Mouse (Mus musculus) hindbrain, postnatal 0 days (tissue): ENCODE data around the gene Gm19935. TPM values are rescaled to one million over a fixed set of nuclear protein-coding genes. Genes with fewer than 3 reads are reported as not detected.

Source experiments
- ATAC-seq: fragments of 200-750 bp; cut with Nextera tagmentation; 2 replicates; pipeline ENCODE4 v1.8.0; 2017; ENCODE audit warnings: mild to moderate bottlenecking, moderate TSS enrichment, moderate library complexity
- DNase-seq: peaks from one replicate; pipeline ENCODE4 v3.0.0-alpha.2; 2015; ENCODE audit warnings: low spot score
- H3K27ac ChIP-seq: fragments of 300-500 bp; sonication (generic); 2 replicates; pipeline ENCODE4 v1.5.1; 2014; ENCODE audit warnings: mild to moderate bottlenecking
- H3K27me3 ChIP-seq: fragments of 300-500 bp; sonication (generic); 2 replicates; pipeline ENCODE4 v1.6.1; 2014; ENCODE audit warnings: low read length, mixed read lengths; ENCODE audit not compliant: insufficient read depth
- H3K36me3 ChIP-seq: fragments of 300-500 bp; sonication (generic); 2 replicates; pipeline ENCODE4 v1.6.1; 2014; ENCODE audit warnings: low read length, mixed read lengths; ENCODE audit not compliant: insufficient read depth
- H3K4me1 ChIP-seq: fragments of 300-500 bp; sonication (generic); 2 replicates; pipeline ENCODE4 v1.6.1; 2014; ENCODE audit warnings: antibody characterized with exemption, low read length, mixed read lengths; ENCODE audit not compliant: insufficient read depth
- H3K4me2 ChIP-seq: fragments of 300-500 bp; sonication (generic); 2 replicates; pipeline ENCODE4 v1.6.1; 2014; ENCODE audit warnings: low read depth, mild to moderate bottlenecking, low read length, moderate library complexity, mixed read lengths
- H3K4me3 ChIP-seq: fragments of 300-500 bp; sonication (generic); 2 replicates; pipeline ENCODE4 v1.5.1; 2014; ENCODE audit warnings: low read length
- H3K9ac ChIP-seq: fragments of 300-500 bp; sonication (generic); replicated peaks from 2 replicates; pipeline ENCODE4 v1.6.1; 2014; ENCODE audit warnings: mild to moderate bottlenecking, low read length, moderate library complexity, mixed read lengths
- H3K9me3 ChIP-seq: fragments of 300-500 bp; sonication (generic); 2 replicates; pipeline ENCODE4 v1.6.1; 2016; ENCODE audit warnings: low read length, mixed read lengths
- CTCF ChIP-seq: IDR thresholded peaks from 2 replicates; pipeline ENCODE4 v1.5.1; 2016; ENCODE audit warnings: antibody characterized with exemption, control low read depth, low read depth
- WGBS: fragments of 180-500 bp; shearing (Covaris S2); extraction: QIAGEN DNeasy Blood & Tissue Kit; methylation state at CpG from one replicate; pipeline ENCODE4 v1.1.7; 2014; 5-methylcytosine and 5-hydroxymethylcytosine counted together
- polyA plus RNA-seq: library from polyadenylated mRNA; unstranded; fragments of >200 nt; fragmentation: Nextera tagmentation; extraction: Ambion mirVana; gene quantifications from 2 replicates; pipeline ENCODE4 v1.2.1, GENCODE M21; 2015
- total RNA-seq: library from RNA; depleted of rRNA; stranded (reverse); fragments of >200 nt; gene quantifications from 2 replicates; pipeline ENCODE4 v1.2.3, GENCODE M21; 2014

The Gm19935 gene
- total and polyA plus RNA-seq, 2 experiments from 2014 or later = 3.9 to 7.2 TPM

DNA sequence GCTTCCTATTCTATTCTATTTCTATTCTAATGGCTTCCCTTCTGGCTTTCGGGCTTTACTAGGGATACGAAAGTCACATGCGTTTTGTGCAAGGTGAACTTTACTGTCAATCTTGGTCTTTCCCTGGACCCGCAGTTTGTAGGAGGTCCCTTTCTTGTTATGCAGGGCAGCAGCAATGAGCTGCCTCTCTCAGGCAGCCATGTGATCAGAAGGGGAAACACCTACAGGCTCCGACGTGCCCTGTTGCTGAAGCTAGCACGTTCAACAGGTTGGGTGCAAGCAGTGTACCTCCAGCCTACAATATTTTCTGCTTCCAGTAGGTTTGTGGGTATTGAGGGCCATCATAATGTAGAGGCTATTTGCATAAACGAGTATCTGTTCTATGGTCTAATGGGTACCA is 13.8 kb upstream of the Gm19935 start:
- no peak overlapping the region for H3K9ac ChIP-seq
- DNase-seq (no peak), ATAC-seq (no peak)
- peaks cover 6% of the 10 kb centered on the region; the same call in 1 of the 2 replicates for H3K4me1 ChIP-seq
- no peaks in the 10 kb centered on the region for H3K27me3 ChIP-seq
- H3K4me2 ChIP-seq = no peak overlapping the region
- TF ChIP-seq CTCF = no peak
- H3K9me3 ChIP-seq = no peaks in the 10 kb centered on the region
- H3K4me3 ChIP-seq = no peak overlapping the region
- H3K36me3 ChIP-seq = no peaks in the 10 kb centered on the region
- 55% methylated on average over 8 of the region's 8 CpGs for WGBS
- no peak overlapping the region for H3K27ac ChIP-seq

DNA sequence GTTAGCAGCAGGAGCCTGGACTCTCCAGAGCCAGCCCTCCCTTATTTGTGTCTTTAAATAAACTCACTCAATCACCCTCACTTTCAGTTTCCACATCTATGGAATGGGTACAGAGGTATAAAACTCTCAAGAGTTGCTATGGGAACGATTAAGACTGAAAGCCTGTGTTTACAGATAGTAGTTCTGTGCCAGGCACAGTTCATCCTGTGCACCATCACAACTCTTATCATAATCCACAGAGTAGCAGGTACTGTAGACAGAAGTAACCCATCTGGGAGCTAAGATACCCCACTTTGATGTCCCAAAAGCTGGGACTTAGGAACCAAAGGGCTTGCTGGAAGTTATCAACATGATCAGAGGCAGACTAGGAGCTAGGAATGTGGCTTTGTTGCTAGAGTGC is 12.6 kb upstream of the Gm19935 start:
- no peak for TF ChIP-seq CTCF

DNA sequence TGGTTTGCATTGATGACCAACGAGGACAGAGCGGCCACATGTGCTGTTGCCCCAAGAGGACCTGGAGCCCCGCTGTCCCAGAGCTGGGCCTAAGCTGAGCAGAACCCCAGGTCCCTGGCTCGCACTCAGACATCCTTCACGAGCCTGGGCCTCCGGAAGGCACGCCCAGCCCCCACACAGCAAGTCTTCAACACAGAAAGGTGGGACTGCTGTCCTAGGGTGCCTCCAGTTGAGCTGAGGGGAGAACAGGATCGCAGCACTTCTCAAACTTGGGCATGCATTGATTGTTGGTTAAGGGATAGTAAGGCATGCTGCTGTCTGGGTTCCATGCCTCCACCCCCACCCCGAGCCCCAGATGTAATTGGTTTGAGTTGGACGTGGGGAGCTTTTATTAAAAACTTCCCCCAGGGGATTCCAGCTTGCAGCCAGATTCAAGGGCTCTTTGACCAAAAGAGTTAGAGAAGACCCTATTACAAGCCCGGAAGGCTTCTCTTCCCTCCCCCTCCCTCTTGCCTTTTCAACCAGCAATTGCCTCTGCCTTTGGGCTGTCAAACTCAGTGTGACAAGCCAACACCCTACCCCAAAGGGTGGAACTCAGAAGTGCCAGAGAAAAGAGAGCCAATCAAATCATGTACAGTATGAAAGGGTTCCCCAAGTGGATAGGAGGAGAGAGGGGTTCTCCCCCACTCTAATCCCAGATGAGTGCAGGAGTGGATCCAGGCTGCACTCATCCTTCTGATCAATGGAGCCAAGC is 12.0 kb upstream of the Gm19935 start:
- DNase-seq (peak; percentile 64), ATAC-seq (peak; percentile 82)
- Histone ChIP-seq H3K27ac (peak overlapping the region; percentile 72), H3K9me3 (no peaks in the 10 kb centered on the region), H3K4me2 (peak overlapping the region; percentile 85), H3K4me1 (peaks cover 6% of the 10 kb centered on the region; the same call in 1 of the 2 replicates), H3K27me3 (no peaks in the 10 kb centered on the region), H3K9ac (peak overlapping the region; percentile 51), H3K4me3 (peak overlapping the region; percentile 60), H3K36me3 (no peaks in the 10 kb centered on the region)
- WGBS = 1% methylated on average over 11 of the region's 11 CpGs
- no peak for TF ChIP-seq CTCF

More for the DNA sequence above, 12.6 kb upstream of the Gm19935 start:
- H3K9me3 ChIP-seq = no peaks in the 10 kb centered on the region
- H3K9ac ChIP-seq = no peak overlapping the region
- peak overlapping the region; percentile 85 for H3K4me2 ChIP-seq
- DNase-seq = peak; percentile 9
- H3K27me3 ChIP-seq = no peaks in the 10 kb centered on the region
- WGBS = 84% methylated on average over 1 of the region's 1 CpGs
- H3K36me3 ChIP-seq = no peaks in the 10 kb centered on the region
- H3K4me3 ChIP-seq = no peak overlapping the region
- H3K4me1 ChIP-seq = peaks cover 6% of the 10 kb centered on the region; the same call in 1 of the 2 replicates
- H3K27ac ChIP-seq = no peak overlapping the region
- ATAC-seq = no peak

DNA sequence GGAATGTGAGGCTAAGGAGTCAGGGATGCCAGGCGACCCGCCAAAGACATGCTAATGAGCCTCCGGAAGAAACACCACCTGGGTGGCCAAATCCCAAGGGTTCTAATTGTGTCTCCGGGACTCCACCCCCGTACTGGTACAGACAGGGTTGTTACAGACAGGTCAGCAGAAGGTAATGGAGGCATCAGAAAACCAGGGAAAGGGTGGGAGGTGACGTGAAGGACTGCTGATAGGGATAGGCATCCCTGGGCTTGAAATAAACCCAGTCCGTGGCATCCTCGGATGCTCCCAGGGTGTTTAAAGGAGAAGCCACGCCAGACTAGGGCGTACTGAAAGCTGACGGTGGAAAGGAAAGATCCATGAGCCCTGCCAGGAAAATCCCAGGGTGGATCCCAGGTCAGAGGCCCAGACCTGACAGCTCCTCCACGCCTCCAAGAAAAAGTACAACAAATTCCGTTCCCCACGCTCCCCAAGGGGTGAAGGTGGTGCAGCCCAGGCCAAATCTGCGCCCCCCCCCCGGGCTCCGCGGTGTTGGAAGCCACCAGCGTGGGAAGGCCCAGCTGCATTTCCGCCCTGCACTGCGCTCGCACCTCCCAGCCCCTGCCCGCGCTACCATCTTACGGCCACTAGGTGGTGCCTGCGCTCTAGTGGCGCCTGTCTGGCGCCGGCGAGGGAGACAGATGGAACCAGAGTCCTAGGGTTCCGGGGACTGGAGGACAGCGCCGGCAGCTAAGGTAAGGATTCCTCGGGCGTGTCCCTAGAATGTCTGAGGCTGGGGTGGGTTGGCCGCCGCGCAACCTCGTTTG is 11.2 kb upstream of the Gm19935 start, which contains the start of gene Chd9:
Gene Chd9 (plus strand): TSS at position 172 of the 806 bp plus-strand sequence.
- peak; percentile 96 for ATAC-seq
- peak within 1 kb of the TSS; percentile 60 for H3K4me3 ChIP-seq
- WGBS = 2% methylated on average over 39 of the region's 39 CpGs
- peak within 1 kb of the TSS; percentile 85 for H3K4me2 ChIP-seq
- H3K27me3 ChIP-seq = no peaks in the 10 kb centered on the region
- peak within 1 kb of the TSS; percentile 51 for H3K9ac ChIP-seq
- no peaks in the 10 kb centered on the region for H3K36me3 ChIP-seq
- no peaks in the 10 kb centered on the region for H3K9me3 ChIP-seq
- H3K27ac ChIP-seq = peak within 1 kb of the TSS; percentile 72
- peak; percentile 96 for DNase-seq
- H3K4me1 ChIP-seq = peaks cover 6% of the 10 kb centered on the region; the same call in 1 of the 2 replicates
- peak; percentile 99 for TF ChIP-seq CTCF

DNA sequence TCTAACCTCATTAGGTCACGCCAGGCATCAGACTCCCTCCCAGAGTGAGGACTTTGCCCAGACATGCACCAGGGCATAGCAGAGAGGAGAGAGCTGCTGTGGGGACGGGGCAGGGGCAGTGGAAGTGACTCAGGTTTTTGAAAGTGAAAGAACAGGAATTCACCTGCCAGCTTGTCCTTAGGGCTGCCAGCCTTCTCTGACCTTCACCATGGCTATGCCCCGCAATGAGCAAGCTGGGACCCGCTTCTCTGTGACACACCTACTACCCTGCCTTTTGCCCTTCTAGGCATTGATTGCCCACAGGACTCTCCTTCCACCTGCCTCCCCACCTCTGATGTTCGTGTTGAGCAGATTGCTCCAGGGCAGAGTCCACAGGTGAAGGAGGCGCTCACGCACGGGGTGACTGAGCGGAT is 8.3 kb upstream of the Gm19935 start:
- Histone ChIP-seq H3K4me2 (no peak overlapping the region), H3K4me3 (no peak overlapping the region), H3K9ac (no peak overlapping the region), H3K27ac (no peak overlapping the region), H3K4me1 (peaks cover 6% of the 10 kb centered on the region; the same call in 1 of the 2 replicates), H3K27me3 (no peaks in the 10 kb centered on the region), H3K36me3 (no peaks in the 10 kb centered on the region), H3K9me3 (no peaks in the 10 kb centered on the region)
- no peak for DNase-seq
- TF ChIP-seq CTCF = no peak
- 86% methylated on average over 9 of the region's 9 CpGs for WGBS
- no peak for ATAC-seq

DNA sequence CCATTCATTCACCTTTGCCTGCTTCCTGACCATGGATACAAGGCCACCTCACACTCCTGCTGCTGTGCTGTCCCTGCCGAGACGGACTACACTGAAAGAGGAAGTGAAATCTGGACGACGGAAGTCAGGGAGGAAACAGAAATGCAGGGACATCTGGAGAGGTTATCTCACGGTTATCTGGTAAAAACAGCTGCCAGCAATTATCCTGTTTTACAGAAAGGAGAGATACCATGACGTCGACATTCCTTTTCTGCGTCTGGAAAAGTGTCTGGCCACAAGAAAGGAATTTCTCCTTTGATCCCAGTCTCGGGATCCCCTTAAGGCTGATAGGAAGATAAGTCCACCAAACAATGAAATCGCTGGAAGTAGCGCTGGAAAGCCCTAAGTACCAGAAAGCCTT is 5.2 kb upstream of the Gm19935 start:
- Histone ChIP-seq H3K27me3 (no peaks in the 10 kb centered on the region), H3K4me2 (no peak overlapping the region), H3K9ac (no peak overlapping the region), H3K9me3 (no peaks in the 10 kb centered on the region), H3K4me3 (no peak overlapping the region), H3K36me3 (no peaks in the 10 kb centered on the region), H3K27ac (no peak overlapping the region), H3K4me1 (no peaks in the 10 kb centered on the region)
- ATAC-seq (no peak), DNase-seq (no peak)
- no peak for TF ChIP-seq CTCF
- 72% methylated on average over 11 of the region's 11 CpGs for WGBS
